Mouse (Mus musculus): ENCODE measurements around the gene Tbccd1. TPM values are rescaled to one million over a fixed set of nuclear protein-coding genes. Genes with fewer than 3 reads are reported as not detected.

Gene Tbccd1
- total RNA-seq (2021), result 10 to 100 TPM; 11.1 to 13.4 TPM

- intact Hi-C loops (cut with DNase I), result loop anchor here (2.0 to 5.0 kb wide), 2 partner anchors 249 to 270 kb away; partner anchors contain the start of genes Eif4a2 and Rfc4
- DNase-seq (ENCODE audit: low spot score), result peak; percentile 99
Observed at GRCm38 (mm10) chr16:22857431-22858113, at the start of gene Tbccd1, which contains the start of gene Dnajb11. Gene Tbccd1, minus strand, starts transcription at chr16:22857669. Gene Dnajb11, plus strand, starts transcription at chr16:22857845.

DNA sequence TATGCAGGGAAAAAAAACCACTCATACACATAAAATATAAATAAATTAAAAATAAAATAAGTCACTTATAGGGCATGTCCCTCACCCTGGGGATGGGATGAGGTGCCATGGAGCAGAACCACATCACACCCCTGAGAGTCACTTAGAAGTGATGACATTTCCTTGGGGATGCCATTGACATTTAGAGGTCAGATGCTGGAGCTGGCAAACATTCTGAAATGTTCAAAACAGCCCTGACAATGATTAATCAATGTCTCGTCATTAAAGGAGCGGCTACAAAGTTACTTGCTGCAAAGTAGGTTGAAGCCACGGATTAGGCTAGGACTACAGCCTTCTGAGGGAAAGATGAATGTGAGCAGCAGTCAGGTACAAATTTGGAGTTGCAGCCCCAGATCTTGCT is 43.9 kb upstream of the Tbccd1 start:
- intact Hi-C loops (cut with DNase I), result no loop called here
- no peak for DNase-seq (ENCODE audit: low spot score)

DNA sequence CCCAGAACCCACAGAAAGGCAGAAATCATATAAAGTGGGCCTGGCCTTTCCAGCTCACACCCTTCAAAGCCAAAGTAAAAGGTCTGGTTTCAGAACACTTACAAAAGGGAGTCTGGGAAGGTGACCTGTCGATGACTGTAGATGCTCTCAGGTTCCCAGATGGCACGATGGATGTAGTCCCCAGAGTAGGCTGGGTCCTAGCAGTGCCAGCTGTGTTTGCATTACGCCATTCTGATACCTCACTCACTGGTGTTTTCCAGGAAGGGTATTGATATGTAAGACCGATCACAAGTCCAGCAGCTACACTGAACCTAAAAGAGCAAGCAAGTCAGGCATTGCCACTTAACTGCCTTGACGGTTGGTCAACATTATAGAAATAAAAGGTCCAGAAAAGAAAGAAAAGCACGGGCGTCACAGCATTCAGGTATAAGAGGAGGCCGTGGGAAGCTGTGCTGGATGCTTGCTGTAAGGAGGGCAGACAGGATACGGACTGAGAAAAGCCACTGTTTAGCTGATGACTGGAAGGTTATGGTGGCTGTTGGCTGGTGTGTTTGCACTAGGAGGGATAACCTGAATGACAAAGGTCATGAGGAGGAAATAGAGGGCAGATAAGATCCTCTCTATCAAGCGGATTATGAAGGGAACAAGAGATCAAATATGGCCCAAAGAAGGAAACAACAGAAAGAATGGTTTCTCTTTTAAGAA is 42.5 kb upstream of the Tbccd1 start:
- intact Hi-C loops (cut with DNase I), result no loop called here
- DNase-seq (ENCODE audit: low spot score), result no peak

GRCm38 (mm10) chr16:22899346-22899745 is 41.9 kb upstream of the Tbccd1 start:
- intact Hi-C loops (cut with DNase I), result no loop called here
- DNase-seq (ENCODE audit: low spot score), result no peak

DNA sequence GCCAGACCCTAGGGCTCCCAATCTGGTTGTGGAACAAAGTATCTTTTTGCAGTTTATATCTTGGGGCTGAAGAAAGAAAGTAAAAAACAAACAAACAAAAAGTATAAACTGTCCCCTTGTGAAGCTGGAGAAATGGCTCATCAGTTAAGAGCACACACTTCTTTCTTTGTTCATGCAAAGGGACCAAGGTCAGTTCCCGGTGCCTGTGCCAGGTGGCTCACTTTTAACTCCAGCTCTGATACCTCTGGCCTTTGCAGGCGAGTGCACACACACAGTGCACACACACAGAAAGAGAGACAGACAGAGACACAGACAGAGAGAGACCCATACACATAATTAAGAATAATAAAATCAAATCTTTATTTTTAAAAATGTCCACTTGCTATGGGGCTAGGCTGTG is 39.1 kb upstream of the Tbccd1 start:
- DNase-seq (ENCODE audit: low spot score), result no peak
- intact Hi-C loops (cut with DNase I), result no loop called here

- intact Hi-C loops (cut with DNase I), result no loop called here
- DNase-seq (ENCODE audit: low spot score), result no peak
Observed at GRCm38 (mm10) chr16:22894095-22894494, 36.6 kb upstream of the Tbccd1 start.

DNA sequence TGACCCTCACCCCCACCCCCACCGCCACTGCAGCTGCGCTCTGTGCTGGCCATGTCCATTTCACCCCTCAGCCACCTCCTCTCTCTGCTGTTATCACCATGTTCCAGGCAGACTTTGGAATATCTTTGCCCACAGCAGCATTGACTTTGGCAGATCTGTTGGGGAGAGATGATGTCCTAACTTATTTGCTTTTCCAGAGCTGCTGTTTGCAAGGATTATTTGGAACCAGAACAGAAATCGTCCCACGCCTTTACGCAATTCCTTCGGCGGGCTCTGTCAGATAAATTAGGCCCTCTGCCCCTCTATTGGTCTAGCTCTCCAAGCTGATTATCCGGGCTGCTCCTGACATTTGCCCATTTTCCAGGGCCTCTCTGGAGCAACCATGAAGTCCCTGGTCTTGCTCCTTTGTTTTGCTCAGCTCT is 34.3 kb upstream of the Tbccd1 start:
- DNase-seq (ENCODE audit: low spot score), result peak; percentile 35
- intact Hi-C loops (cut with DNase I), result no loop called here

DNA sequence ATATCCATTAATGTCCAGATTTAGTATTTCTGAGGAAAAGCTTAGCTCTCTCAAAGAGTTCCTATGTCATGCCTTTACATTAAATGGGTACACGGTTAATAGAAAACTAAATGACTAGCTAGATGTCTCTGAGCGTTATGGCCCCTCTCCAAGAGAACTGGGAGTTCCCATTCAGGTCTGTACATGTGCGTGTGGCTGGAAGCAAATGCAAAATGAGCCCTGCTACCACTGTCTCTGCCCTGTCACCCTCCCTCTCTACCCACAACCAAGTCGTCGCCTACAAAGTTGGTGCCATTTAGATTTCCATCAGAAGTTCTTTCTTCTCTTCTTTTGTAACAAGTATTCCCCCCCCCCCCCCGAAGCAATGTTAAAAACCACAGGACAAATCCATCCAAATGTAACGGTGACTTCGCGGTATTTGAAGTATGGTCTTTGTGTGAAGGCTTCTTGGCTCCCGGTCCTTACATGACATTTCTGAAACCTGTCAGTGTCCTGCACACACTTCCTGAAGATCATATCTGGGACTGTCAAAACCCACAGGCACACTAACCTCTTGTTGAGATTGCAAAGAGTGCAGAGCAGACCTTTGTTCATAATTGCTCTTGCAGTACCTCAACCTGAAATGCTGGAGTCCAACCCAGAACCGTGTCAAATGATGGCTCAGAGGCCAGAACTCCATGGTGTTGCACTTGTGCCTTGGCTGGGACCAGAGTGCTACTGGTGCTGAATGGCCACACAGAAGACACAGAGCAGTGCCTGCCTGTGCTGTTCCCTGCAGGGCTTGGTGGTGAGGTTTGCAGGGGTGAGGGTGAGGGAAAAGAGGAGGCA is 33.4 kb upstream of the Tbccd1 start, which contains the start of gene Ahsg:
TSS of gene Ahsg (plus strand) at position 595 of the 828 bp plus-strand sequence.
- DNase-seq (ENCODE audit: low spot score), result no peak
- intact Hi-C loops (cut with DNase I), result no loop called here

- intact Hi-C loops (cut with DNase I), result no loop called here
- no peak for DNase-seq (ENCODE audit: low spot score)
Observed at GRCm38 (mm10) chr16:22889716-22890115, 32.2 kb upstream of the Tbccd1 start.

DNA sequence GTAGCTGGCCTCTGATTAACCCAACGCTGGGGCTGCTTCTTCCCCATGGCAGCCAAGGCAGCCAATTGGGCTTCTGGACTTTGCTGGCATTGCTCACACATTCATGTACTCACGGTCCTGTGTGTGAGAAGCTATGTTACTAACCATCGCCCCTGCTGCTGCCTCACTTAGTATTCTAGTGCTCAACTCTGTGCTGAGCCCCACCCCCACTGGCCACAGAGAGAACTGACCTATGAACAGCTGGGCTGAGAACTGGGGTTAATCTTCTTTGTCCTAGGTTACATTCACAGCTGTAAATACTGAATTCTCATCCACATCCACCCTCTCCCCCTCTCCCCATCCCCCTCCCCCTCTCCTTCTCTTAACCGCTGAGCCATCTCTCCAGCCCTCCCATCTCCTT is 31.4 kb upstream of the Tbccd1 start:
- intact Hi-C loops (cut with DNase I), result no loop called here

DNA sequence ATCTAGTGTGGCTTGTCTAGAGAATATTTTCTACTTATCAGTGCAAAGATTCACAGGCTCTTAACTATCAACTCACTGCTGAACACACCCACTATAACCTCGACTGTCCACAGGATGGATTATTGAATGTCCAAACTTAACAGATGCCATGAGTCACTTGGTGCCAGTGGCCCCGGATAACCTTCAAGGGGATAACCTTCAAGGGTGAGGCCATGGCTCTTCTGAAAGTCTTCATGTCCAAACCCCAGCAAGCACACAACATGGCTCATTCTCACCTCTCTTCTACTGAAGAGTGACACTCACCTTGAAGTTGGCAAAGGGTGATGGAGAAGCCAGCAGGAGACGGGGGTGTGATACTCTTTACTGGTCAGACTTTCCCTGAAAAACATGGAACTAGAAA is 29.3 kb upstream of the Tbccd1 start:
- intact Hi-C loops (cut with DNase I), result no loop called here
- DNase-seq (ENCODE audit: low spot score), result no peak

More for the DNA sequence above, 31.4 kb upstream of the Tbccd1 start:
- no peak for DNase-seq (ENCODE audit: low spot score)

DNA sequence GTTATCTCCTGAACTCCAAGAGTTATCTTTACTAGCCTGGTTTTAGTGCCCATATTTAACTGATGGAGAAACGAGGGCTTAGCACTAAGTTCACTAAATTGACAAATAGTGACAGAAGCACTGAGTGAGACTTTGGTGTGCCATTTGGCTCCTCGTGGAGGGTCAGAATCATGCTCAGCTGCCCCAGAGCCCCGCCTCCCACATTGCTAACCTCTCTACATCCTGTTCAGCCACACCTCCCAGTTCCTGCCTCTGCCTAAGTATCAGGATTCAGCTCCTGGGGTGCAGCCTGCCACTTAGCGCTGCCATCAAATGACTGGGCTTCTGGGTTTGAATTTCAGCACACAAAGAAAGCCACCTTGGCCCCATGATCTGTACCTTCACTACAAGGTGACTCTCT is 27.9 kb upstream of the Tbccd1 start:
- intact Hi-C loops (cut with DNase I), result no loop called here
- no peak for DNase-seq (ENCODE audit: low spot score)

GRCm38 (mm10) chr16:22883441-22883840 is 26.0 kb upstream of the Tbccd1 start:
- intact Hi-C loops (cut with DNase I), result no loop called here
- no peak for DNase-seq (ENCODE audit: low spot score)

DNA sequence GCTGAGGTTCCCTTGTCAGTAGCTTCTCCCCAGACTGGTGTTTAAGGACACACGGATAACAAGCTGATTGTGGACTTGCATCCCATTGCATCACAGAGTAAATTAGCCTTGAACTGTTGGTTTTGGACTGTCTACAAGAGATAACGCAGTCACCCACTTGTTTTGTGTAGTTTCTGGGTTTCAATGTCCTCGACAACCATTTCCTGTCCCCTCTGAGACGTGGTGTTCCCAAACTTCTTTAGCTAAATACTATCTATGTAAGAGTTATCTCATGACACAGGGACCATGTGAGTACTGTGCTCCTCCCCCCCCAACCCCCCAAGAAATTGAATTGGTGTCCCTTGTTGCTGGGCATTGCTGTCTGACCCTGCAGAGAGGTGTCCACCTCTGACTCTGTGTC is 24.0 kb upstream of the Tbccd1 start:
- DNase-seq (ENCODE audit: low spot score), result no peak
- intact Hi-C loops (cut with DNase I), result no loop called here

- intact Hi-C loops (cut with DNase I), result no loop called here
- DNase-seq (ENCODE audit: low spot score), result no peak
Observed at GRCm38 (mm10) chr16:22880900-22881299, 23.4 kb upstream of the Tbccd1 start.

GRCm38 (mm10) chr16:22879945-22880595 is 22.6 kb upstream of the Tbccd1 start:
- intact Hi-C loops (cut with DNase I), result loop anchor here (5.0 kb wide), 1 partner anchor 167 kb away; no protein-coding TSS in a partner anchor
- no peak for DNase-seq (ENCODE audit: low spot score)

- intact Hi-C loops (cut with DNase I), result loop anchor here (5.0 kb wide), 1 partner anchor 169 kb away; no protein-coding TSS in a partner anchor
Observed at GRCm38 (mm10) chr16:22878716-22879115, 21.2 kb upstream of the Tbccd1 start.

GRCm38 (mm10) chr16:22877660-22878390 is 20.4 kb upstream of the Tbccd1 start:
- no peak for DNase-seq (ENCODE audit: low spot score)
- intact Hi-C loops (cut with DNase I), result loop anchor here (2.0 to 5.0 kb wide), 3 partner anchors 75 to 257 kb away; no protein-coding TSS in a partner anchor

More at GRCm38 (mm10) chr16:22878716-22879115, 21.2 kb upstream of the Tbccd1 start:
- no peak for DNase-seq (ENCODE audit: low spot score)
